Mouse (Mus musculus) heart, embryonic 15.5 days (tissue): ENCODE results near the gene Vamp1. TPM values are rescaled to one million over a fixed set of nuclear protein-coding genes. Genes with fewer than 3 reads are reported as not detected.
"Not testable (repeated sequence)": the region's sequence is repeated elsewhere in the genome, so short reads cannot be mapped to it uniquely, and the experiment has no call there.

Experiments
- ATAC-seq: fragments of 200-750 bp; cut with Nextera tagmentation; replicated peaks from 2 replicates; pipeline ENCODE4 v1.8.0; 2017; ENCODE audit warnings: low read depth, moderate TSS enrichment; ENCODE audit not compliant: insufficient number of reproducible peaks, insufficient read depth, low FRiP score
- H3K27ac ChIP-seq: fragments of 300-500 bp; sonication (generic); 2 replicates; pipeline ENCODE4 v1.5.1; 2015; ENCODE audit warnings: mild to moderate bottlenecking, inconsistent platforms
- H3K27me3 ChIP-seq: fragments of 300-500 bp; sonication (generic); 2 replicates; pipeline ENCODE4 v1.6.1; 2015; ENCODE audit warnings: inconsistent platforms
- H3K36me3 ChIP-seq: fragments of 300-500 bp; sonication (generic); 2 replicates; pipeline ENCODE4 v1.6.1; 2015; ENCODE audit warnings: mild to moderate bottlenecking, inconsistent platforms
- H3K4me1 ChIP-seq: fragments of 300-500 bp; sonication (generic); replicated peaks from 2 replicates; pipeline ENCODE4 v1.6.1; 2015; ENCODE audit warnings: inconsistent platforms
- H3K4me2 ChIP-seq: fragments of 300-500 bp; sonication (generic); 2 replicates; pipeline ENCODE4 v1.6.1; 2015; ENCODE audit warnings: inconsistent platforms, mild to moderate bottlenecking, moderate library complexity
- H3K4me3 ChIP-seq: fragments of 300-500 bp; sonication (generic); 2 replicates; pipeline ENCODE4 v1.5.1; 2015; ENCODE audit warnings: mild to moderate bottlenecking, inconsistent platforms
- H3K9ac ChIP-seq: fragments of 300-500 bp; sonication (generic); 2 replicates; pipeline ENCODE4 v1.6.1; 2015; ENCODE audit warnings: mild to moderate bottlenecking, inconsistent platforms
- H3K9me3 ChIP-seq: fragments of 300-500 bp; sonication (generic); replicated peaks from 2 replicates; pipeline ENCODE4 v1.6.1; 2016; ENCODE audit warnings: inconsistent platforms
- WGBS: fragments of 180-500 bp; shearing (Covaris S2); methylation state at CpG from one replicate; pipeline ENCODE4 v1.1.7; 2015; ENCODE audit warnings: mixed read lengths; 5-methylcytosine and 5-hydroxymethylcytosine counted together
- polyA plus RNA-seq: library from polyadenylated mRNA; unstranded; fragments of >200 nt; fragmentation: Nextera tagmentation; extraction: Ambion mirVana; gene quantifications from 2 replicates; pipeline ENCODE4 v1.2.1, GENCODE M21; 2015

Gene Vamp1
- polyA plus RNA-seq, 1 experiment from 2014 or later, result 5.3 TPM

DNA sequence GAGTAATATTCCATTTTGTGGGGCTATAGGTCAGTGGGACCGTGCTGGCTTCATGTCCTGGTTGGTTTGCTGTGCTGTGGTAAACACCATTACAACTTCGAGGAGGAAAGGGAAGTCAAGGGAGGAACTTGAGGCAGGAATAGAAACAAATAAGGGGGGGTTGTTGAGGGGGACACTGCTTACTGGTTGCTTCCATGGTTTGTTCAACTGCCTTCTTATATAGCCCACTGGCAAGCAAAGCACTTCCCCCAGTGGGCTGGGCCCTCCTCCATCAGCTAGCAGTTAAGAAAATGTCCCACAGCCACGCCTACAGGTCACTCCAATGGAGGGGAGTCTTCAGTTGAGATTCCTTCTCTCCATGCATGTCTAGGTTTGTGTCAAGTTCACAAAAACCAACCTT is 36.9 kb downstream of the Vamp1 start:
- Histone ChIP-seq H3K4me1 (no peaks in the 10 kb centered on the region), H3K27me3 (no peaks in the 10 kb centered on the region), H3K4me2 (no peak overlapping the region), H3K27ac (no peak overlapping the region), H3K36me3 (no peaks in the 10 kb centered on the region), H3K4me3 (no peak overlapping the region), H3K9ac (no peak overlapping the region), H3K9me3 (no peaks in the 10 kb centered on the region)
- no peak for ATAC-seq
- WGBS, result 72% methylated on average over 3 of the region's 3 CpGs

DNA sequence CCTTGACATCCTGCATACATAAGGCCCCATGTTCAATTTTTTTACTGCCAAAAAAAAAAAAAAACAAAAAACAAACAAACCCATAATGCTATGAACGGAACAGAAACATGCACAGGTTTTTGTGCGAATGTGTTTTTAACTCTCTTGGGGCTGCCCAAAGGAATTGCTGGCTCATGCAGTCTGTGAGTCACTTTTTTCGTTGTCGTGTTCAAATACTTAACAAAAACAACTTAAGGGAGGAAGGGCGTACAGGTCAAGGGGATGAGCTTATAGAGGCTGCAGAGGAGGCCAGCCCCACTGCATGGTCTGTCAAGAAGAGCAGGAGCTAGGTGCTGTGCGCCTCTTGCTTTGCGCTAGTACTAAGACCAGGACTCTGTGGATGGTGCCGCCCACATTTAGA is 37.4 kb downstream of the Vamp1 start:
- no peak for ATAC-seq
- H3K4me1 ChIP-seq, result no peaks in the 10 kb centered on the region

DNA sequence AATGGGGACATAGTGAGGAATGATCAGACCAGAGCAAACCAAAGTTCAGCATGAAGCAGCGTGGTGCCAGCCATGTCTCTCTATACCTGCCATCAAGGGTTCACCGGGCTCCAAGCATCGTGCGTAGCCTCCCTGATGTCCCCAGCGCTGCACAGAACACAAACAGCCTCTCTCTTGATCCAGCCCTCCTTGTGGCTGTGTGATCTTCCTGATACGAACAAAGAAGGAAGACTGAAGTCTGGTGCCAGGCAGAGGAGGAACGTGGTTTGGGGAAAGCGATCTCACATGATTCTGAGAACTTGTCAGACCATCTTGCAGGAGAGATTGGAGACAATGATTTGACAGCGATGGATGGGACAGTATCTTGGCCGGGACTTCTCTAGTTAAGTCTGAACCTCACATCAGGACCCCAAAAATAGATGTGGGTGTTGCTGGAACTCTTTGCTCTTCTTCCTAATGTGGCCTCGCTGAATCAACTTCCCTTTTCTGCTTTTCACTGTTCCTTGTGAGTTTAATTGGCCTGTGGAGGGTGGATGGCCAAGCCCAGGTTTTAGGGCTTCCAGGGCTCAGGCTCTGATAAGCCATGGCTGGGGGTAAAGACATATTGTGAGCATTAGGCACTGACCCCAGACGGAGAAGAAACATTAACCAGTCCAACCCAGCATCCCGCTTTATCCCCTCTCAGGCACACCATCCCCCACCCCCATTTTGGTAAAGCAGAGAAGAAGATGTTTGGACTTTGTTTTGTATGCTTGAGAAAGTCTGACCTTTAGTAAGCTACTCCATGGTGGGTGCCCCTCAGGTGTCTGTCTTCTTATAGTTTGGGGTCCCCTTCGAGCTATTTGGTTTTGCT is 38.7 kb downstream of the Vamp1 start:
- no peak overlapping the region for H3K4me3 ChIP-seq
- H3K36me3 ChIP-seq, result no peaks in the 10 kb centered on the region
- H3K4me1 ChIP-seq, result no peaks in the 10 kb centered on the region
- ATAC-seq, result no peak
- H3K27me3 ChIP-seq, result no peaks in the 10 kb centered on the region
- no peak overlapping the region for H3K4me2 ChIP-seq
- 70% methylated on average over 14 of the region's 14 CpGs for WGBS
- H3K27ac ChIP-seq, result no peak overlapping the region
- H3K9me3 ChIP-seq, result no peaks in the 10 kb centered on the region
- no peak overlapping the region for H3K9ac ChIP-seq

More for the DNA sequence above, 37.4 kb downstream of the Vamp1 start:
- WGBS, result 78% methylated on average over 8 of the region's 8 CpGs
- Histone ChIP-seq H3K27me3 (no peaks in the 10 kb centered on the region), H3K36me3 (no peaks in the 10 kb centered on the region), H3K4me3 (no peak overlapping the region), H3K4me2 (no peak overlapping the region), H3K27ac (no peak overlapping the region), H3K9me3 (no peaks in the 10 kb centered on the region), H3K9ac (no peak overlapping the region)

DNA sequence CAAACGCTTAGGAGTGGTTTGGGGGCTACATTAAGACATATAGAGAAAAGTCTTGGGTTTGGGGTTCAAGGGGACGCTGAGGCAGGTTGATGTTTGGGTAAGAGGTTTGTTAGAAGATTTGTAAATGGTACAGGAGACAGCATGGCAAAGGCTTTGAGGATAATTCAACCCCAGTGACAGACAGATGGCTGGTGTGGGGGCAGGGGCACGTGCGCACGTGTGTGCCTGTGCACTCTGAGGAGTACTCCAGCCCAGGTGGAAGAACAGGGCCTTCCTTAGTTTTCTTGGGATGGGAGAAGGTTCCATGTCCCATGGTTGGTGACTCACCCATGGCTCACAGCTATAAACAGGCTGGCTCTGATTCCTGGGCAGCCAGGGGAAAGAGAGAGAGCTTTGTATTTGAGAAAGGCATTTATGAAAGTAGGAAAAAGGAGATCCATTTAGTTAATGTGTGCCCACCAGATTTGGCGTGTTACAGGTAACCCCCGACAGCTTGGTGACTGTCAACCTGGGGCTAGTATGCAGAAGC is 40.2 kb downstream of the Vamp1 start:
- Histone ChIP-seq H3K9me3 (no peaks in the 10 kb centered on the region), H3K27ac (no peak overlapping the region), H3K4me1 (no peaks in the 10 kb centered on the region), H3K27me3 (no peaks in the 10 kb centered on the region), H3K36me3 (no peaks in the 10 kb centered on the region), H3K4me3 (no peak overlapping the region), H3K4me2 (no peak overlapping the region), H3K9ac (no peak overlapping the region)
- WGBS, result 82% methylated on average over 7 of the region's 7 CpGs
- no peak for ATAC-seq

DNA sequence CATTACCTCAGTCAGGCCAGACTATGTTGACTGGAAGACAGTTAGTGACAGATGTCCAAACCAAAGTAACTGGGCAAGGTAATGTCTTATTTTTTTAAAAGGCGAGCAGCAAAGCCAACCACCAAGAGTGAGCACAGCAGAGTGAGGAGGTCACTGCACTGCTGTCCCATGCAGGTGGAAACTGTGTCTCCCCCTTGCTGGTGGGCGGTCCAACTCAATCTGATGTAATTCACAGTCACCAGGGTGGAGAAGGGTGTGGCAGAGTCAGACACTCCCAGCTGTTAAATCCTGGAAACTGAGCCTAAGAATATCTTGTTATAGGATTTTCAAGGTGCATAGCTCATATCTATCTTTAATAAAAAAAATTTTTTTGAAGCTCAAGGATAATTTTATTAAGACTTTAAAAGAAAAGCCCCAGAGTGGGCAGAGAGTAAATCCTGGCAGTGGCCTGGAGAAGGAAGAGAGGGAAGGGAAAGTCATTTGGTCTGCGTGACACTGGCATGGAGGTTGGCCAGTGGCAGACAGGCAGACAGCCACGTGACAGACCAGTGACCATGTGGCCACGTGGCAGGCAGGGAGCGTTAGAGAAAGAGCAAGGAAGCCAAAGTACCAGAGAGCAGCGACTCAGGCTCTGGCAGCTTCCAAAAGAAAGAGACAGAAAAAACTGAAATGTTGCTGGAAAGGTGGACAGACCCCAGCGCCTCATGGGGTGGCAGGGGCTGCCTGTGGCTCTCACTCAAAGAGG is 41.0 kb downstream of the Vamp1 start:
- Histone ChIP-seq H3K9ac (no peak overlapping the region), H3K4me3 (no peak overlapping the region), H3K4me2 (no peak overlapping the region), H3K9me3 (no peaks in the 10 kb centered on the region), H3K27me3 (no peaks in the 10 kb centered on the region), H3K36me3 (no peaks in the 10 kb centered on the region), H3K27ac (no peak overlapping the region), H3K4me1 (no peaks in the 10 kb centered on the region)
- ATAC-seq, result no peak
- WGBS, result 62% methylated on average over 8 of the region's 8 CpGs

DNA sequence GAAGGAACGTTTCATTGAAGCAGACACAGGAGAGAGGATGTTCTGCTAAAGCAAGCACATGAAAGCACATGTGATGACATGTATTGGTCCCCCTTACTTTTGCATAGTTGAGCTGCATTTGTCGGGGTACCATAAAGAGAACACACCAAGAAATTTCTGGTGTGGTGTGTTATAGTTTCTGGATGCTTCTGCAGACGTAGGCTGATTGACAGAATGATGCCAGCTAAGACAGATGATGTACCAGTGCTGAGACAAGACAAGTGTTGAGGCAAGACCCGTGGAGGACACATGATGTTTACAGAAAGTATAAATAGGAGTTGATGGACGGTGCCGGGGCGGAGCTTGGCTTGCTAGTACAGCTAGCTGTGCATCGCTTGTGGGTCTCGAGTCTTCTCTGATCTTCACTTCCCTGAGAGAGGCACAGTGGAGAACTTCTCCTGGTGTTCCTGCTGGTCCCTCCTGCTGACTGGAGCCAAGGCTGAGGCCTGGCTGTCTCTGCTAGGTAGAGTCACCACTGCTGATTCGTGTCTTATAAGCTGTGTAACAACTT is 44.7 kb downstream of the Vamp1 start:
- Histone ChIP-seq H3K9ac (no peak overlapping the region), H3K4me2 (no peak overlapping the region), H3K4me1 (no peaks in the 10 kb centered on the region), H3K27ac (no peak overlapping the region), H3K27me3 (no peaks in the 10 kb centered on the region), H3K36me3 (no peaks in the 10 kb centered on the region), H3K4me3 (no peak overlapping the region), H3K9me3 (no peaks in the 10 kb centered on the region)
- ATAC-seq, result no peak
- 70% methylated on average over 10 of the region's 10 CpGs for WGBS

DNA sequence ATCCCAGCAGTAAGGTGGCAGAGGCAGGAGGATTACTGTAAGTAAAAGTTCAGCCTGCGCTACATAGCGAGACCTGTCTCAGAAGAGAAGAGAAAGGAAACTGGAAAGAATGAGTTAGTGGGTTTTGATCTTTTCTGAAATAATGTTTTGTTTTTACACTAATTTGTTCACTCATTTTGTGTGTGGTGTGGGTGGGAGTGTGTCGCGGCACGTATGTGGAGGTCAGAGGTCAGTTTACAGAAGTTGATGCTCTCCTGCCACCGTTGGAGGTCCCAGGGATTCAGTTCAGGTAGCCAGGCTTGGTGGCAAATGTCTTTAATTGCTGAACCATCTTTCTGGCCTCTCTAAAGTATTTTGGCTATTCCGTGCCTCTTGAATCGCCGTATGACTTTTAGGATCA is 48.9 kb downstream of the Vamp1 start:
- 89% methylated on average over 9 of the region's 9 CpGs for WGBS
- ATAC-seq, result no peak
- H3K27me3 ChIP-seq, result no peaks in the 10 kb centered on the region

DNA sequence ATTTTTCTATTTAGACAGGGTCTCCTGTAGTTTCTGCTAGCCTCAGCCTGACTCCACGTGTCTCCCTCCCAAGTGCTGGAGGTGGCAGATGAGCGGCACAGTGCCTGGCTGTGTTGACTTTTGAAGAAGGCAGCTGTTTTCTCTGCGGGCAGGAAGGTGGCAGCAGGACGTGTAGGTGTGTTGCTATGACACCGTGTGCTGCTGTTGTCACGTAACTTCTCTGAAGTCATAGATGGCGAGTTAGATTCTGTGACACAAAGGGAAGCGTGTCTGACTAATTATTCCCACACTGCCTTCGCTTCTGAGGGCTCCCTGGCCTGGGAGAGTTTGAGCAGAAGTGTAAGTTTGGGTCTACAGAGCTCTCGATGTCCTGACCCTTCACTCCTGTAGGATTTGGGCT is 49.9 kb downstream of the Vamp1 start:
- WGBS, result 47% methylated on average over 10 of the region's 10 CpGs
- no peak overlapping the region for H3K27ac ChIP-seq
- H3K4me2 ChIP-seq, result no peak overlapping the region
- H3K27me3 ChIP-seq, result no peaks in the 10 kb centered on the region
- no peaks in the 10 kb centered on the region for H3K36me3 ChIP-seq
- no peak overlapping the region for H3K4me3 ChIP-seq
- H3K9ac ChIP-seq, result no peak overlapping the region
- ATAC-seq, result no peak
- no peaks in the 10 kb centered on the region for H3K9me3 ChIP-seq
- H3K4me1 ChIP-seq, result no peaks in the 10 kb centered on the region

More for the DNA sequence above, 48.9 kb downstream of the Vamp1 start:
- Histone ChIP-seq H3K9ac (no peak overlapping the region), H3K4me2 (no peak overlapping the region), H3K36me3 (no peaks in the 10 kb centered on the region), H3K4me3 (no peak overlapping the region), H3K9me3 (no peaks in the 10 kb centered on the region), H3K4me1 (no peaks in the 10 kb centered on the region), H3K27ac (no peak overlapping the region)

DNA sequence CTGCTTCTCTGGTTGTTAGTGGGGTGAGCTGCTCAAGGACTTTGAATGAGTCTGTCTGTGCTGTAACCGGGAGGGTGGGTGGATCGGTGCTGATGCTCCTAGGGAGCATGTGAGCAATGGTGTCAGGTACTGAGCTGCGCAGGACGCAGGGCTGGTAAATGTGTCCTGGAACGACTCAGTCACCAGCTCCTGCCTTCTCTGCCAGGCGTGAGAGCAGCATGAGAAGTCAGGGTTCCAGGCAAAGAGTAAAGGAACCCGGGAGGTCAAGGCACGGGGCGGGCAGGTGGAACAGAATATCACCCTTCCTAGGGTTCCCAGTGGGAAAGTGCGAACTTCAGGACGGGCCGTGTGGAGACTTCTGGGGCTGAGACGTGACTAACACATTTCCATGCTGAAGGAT is 50.7 kb downstream of the Vamp1 start:
- no peaks in the 10 kb centered on the region for H3K27me3 ChIP-seq
- no peak for ATAC-seq
- WGBS, result 58% methylated on average over 13 of the region's 13 CpGs
- no peaks in the 10 kb centered on the region for H3K4me1 ChIP-seq
- no peaks in the 10 kb centered on the region for H3K9me3 ChIP-seq
- no peak overlapping the region for H3K9ac ChIP-seq
- no peak overlapping the region for H3K4me3 ChIP-seq
- no peaks in the 10 kb centered on the region for H3K36me3 ChIP-seq
- H3K4me2 ChIP-seq, result no peak overlapping the region
- no peak overlapping the region for H3K27ac ChIP-seq

DNA sequence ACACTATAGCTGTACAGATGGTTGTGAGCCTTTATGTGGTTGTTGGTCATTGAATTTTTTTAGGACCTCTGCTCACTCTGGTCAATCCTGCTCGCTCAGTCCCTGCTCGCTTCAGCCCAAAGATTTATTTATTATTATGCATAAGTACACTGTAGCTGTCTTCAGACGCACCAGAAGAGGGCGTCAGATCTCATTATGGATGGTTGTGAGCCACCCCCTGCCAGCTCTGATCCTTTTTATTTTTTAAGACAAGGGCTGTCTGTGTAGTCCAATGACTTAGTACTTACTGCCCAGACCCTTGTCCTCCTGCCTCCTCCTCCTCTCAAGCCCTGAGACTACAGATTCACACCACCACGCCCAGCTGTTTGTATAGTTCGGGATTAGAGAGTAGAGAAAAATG is 51.2 kb downstream of the Vamp1 start:
- H3K27me3 ChIP-seq, H3K27ac ChIP-seq, H3K9me3 ChIP-seq, H3K9ac ChIP-seq, H3K36me3 ChIP-seq, H3K4me2 ChIP-seq, ATAC-seq, H3K4me1 ChIP-seq, H3K4me3 ChIP-seq: not testable (repeated sequence)
- WGBS, result 65% methylated on average over 6 of the region's 6 CpGs

DNA sequence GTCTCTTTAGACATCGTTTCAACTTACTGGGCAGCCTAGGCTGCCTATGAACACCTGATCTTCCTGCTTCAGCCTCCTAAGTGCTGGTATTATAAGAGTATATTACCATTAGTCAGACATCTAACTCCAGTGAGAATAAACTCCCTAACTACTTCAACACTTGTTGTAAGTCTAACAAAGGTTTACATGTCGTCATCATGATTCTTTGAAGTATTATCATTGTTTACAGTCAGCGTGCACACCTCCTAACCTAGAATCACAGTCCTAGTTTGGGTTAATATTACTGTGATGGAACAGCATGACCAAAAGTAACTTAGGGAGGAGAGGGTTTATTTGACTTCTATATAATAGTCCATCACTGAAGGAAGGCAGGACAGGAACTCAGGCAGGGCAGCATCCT is 52.1 kb downstream of the Vamp1 start:
- Histone ChIP-seq H3K4me3 (no peak overlapping the region), H3K4me2 (no peak overlapping the region), H3K27ac (no peak overlapping the region), H3K9ac (no peak overlapping the region), H3K9me3 (no peaks in the 10 kb centered on the region), H3K4me1 (peaks cover 7% of the 10 kb centered on the region), H3K27me3 (no peaks in the 10 kb centered on the region), H3K36me3 (no peaks in the 10 kb centered on the region)
- no peak for ATAC-seq
- 83% methylated on average over 3 of the region's 3 CpGs for WGBS
